Mouse (Mus musculus) regulatory T cell (primary cell): Measurements from ENCODE around the gene Syce3.

Source experiments
- in situ Hi-C: fragments of 300-600 bp; cut with MboI, MseI; formaldehyde crosslinking; loops from one replicate; pipeline ENCODE4 v1.15.1; 2025; ENCODE audit warnings: high pct_unique_total_duplicates

The Syce3 gene

DNA sequence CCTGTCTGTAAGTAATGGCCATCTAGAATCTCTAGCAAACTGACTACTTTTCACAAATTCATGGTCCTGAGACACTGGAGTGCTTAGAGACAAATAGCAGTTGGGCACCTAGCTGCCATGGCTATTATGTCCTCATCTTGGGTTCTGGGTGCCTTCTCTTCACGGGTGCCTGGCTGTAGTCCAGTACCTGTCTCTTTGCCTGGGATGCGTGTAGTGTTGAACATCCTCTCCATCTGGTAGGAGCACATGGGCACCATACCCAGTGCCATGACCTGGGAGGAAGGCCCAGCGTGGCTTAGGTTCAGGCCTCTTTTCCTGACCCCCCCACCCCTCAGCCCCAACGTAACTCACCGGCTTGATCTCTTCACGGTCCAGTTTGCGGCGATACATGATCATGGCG is 11.6 kb upstream of the Syce3 start:
- in situ Hi-C loops: no loop called here

DNA sequence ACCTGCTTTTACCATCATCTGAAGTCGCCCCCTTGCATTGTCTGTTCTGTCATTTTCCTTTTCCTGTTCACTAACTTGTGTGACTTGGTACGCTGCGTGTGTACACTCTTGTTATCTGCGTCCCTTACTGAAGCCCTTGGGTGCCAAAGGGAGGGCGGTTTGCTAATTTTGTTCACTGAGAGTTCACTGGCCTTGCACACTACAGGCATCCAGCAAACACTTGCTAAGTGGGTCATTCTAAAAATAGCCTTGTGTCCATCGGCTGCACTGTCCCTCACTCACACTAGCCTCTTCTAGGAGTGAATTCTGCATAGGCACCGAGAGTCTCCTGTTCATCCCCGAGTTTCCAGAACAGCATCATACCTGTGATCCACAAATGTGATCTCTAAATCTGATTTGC is 5.0 kb upstream of the Syce3 start:
- in situ Hi-C loops: no loop called here

DNA sequence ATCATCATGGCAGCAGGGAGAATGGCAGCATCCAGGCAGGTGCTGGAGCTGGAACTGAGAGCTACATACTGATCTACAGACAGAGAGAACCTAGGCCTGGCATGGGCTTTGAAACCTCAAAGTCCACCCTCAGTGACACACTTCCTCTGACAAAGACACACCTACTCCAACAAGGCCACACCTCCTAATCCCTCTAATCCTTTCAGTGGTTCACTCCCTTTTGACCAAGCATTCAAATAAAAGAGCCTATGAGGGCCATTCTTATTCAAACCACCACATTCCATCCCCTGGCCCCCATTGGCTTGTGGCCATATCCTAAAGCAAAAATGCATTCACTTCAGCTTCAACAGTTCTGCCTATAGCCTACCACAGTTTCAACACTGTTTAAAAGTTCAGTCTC is 3.6 kb downstream of the Syce3 start:
- in situ Hi-C loops: no loop called here

GRCm38 (mm10) chr15:89404831-89405623 is 5.3 kb downstream of the Syce3 start:
- in situ Hi-C loops: no loop called here

GRCm38 (mm10) chr15:89402471-89402870 is 7.8 kb downstream of the Syce3 start:
- in situ Hi-C loops: no loop called here

- in situ Hi-C loops: no loop called here
Measured at GRCm38 (mm10) chr15:89399716-89400115, 10.6 kb downstream of the Syce3 start.

DNA sequence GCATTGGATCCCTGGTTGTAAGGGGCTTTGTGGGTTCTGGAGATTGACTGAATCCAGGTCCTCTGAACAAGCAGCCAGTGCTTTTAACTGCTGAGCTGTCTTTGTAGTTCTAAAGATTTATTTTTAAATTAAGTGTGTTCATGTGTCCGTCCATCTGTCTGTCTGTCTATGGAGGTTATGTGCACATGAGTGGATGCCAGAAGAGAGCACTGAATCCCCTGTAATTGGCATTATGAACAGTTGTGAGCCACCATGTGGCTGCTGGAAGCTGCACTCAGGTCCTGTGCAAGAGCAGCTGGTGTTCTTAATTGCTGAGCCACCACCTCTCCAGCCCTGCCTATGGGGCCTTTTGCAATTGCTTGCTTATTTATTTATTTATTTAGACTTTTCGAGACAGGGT is 12.2 kb downstream of the Syce3 start:
- in situ Hi-C loops: no loop called here

DNA sequence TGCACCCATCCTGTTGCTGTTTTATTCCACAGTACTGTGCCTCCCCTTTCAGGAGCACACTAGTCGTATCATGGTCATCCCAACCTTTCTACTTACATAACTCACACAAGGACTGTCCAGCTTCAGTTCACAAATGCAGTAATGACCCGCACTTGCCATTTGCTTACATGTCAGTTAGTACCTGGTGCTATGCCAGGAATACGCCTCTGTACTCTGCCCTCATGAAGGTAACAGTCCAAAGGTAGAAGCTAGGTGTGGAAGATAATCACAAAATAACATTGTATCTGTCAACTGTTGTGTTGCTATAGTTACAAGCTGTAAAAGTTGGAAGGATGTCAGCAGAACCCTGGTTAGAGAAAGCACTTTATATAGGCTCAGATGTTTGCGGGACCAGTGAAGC is 13.4 kb downstream of the Syce3 start:
- in situ Hi-C loops: no loop called here

DNA sequence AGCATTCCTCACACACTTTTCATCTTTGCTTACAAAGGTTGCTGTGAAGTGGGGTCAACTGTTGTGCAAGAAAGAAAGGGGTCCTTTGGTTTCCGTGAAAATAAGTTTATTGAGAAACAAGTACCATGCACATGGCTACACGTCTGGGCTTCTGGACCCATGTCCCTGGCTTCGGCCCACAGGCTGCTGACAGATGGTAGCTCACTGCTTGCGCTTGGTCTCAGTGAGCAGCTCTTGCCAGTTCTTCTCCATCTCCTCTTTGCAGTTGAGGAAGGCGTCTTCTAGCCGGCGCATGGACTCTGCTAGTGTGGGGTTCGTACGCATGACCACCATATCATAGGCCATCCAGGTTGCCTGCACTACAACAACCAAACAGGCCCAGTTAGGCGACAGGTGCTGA is 20.2 kb downstream of the Syce3 start:
- in situ Hi-C loops: no loop called here

DNA sequence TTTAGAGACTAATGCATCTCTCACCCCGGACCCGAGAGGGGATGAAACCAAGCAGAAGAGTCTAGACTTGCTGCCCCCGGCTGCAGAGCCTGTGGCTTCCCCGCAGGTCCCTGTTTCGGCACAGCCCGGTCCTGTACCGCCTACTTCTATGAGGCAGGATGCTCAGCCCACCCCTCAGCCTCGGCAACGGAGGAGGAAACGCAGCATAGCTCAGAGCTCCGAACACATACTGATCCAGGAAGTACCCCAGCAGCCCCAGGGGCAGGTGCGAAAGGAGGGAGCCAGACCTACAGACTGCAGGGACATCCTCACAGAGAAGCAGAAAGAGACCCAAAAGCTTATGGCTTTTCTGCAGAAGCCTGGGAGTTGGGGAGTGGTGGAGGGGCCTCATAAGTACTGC is 23.2 kb downstream of the Syce3 start:
- in situ Hi-C loops: no loop called here

DNA sequence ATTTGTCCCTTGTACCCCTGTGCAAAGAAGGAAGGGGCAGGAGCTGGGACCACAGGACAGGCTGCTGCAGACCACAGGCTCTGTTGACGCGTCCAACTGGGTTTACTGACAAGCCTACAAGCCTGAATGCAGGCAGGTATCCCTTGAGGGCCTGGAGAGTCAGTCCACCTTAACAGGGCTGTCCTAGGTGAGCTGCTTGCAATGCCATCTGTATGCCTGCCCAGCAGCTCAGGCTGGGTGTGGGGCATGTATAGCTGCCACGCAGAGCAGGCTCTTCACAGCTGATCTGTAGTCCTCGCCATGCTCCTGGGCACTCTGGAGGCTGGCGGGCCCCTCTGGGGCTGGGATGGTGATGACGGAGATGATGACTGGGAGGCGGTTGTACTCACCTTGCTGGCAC is 25.7 kb downstream of the Syce3 start, which contains the start of gene Klhdc7b:
Gene Klhdc7b (plus strand): TSS at position 301 of the 400 bp plus-strand sequence.
- in situ Hi-C loops: no loop called here

DNA sequence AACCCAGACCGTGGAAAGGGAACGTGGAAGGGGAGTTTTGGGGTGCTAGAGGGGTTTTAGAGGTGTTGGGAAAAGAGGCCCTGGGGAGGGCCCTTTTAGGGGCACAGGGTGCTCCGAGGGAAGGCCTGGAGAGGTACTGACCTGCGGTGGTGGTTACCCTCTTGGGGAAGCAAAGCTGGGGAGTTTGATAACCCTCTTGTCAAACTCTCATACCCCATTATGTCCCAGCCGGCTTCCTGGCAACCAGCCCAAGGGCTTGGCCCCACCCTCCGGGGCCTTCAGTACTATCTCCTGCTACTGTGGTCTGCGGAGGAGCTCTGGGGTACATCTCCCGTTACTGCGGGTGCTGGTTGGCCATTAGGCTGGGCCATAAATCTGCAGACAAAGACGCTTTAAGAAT is 30.9 kb downstream of the Syce3 start:
- in situ Hi-C loops: no loop called here

GRCm38 (mm10) chr15:89378831-89379401 is 31.4 kb downstream of the Syce3 start, which contains the start of gene Odf3b:
Gene Odf3b, minus strand, starts transcription at chr15:89379282.
- in situ Hi-C loops: no loop called here

DNA sequence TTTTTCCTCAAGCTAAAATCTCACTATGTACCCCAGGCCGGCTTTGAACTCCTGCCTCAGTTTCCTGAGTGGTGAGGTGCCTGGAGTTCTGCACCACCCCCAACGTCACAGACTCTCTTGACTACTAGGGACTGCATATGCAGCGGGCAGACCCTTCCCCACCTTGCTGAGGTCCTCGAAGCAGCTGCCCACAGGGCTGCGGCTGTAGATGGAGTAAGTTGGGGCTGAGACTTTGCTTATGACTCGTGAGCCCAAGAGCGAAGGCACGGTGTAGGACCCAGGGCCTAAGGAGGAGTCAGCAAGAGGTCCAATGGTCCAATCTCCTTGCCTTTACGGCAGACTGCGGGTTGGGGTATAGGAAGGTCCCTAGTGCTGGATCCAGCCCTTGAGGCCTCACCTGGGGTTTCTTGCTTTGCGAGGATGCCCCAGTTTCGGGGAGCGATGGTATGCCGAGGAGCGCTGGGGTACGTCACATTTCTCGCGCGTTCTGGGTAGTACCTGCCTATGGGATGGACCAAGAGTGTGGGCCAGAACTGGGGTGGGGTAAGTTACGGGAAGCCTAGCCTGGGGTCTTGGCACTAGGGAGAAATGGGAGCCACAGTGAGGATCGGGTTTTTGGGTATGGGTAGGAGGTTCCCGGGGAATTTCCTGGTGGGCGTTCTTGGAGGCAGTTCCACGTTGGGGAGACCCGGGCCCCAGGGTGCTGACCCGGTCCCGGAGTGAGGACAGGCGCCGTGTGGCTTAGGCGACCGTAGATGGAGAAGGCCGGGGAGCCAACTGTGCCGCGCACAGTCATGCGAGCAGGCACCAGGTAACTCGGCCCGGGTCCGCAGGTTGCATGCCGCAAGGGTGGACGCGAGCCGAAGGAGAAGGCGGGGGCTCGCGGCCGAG is 32.1 kb downstream of the Syce3 start:
- in situ Hi-C loops: no loop called here

- in situ Hi-C loops: no loop called here
Measured at GRCm38 (mm10) chr15:89377362-89377761, 32.9 kb downstream of the Syce3 start.

DNA sequence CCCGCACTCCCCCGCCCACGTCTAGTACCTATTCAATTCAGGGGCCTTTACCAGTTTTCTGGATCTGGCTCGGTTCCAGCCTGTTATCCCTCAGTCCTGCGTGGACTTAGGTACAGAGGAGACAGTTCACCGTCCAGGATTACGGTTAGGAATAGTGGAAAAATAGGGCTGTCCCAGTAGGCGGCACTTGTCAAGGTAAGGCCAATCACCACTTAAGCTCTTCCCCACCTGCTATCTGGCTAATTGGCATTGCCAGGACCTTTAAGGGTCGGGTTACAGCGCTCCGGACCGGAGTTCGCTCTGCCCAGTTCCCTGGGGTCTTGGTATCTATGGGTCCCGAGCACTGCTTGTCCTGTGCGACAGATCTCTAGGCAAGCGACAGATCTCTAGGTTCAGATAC is 33.3 kb downstream of the Syce3 start, which contains the start of gene Tymp:
Gene Tymp (minus strand): TSS at position 83 of the 400 bp plus-strand sequence.
- in situ Hi-C loops: no loop called here

DNA sequence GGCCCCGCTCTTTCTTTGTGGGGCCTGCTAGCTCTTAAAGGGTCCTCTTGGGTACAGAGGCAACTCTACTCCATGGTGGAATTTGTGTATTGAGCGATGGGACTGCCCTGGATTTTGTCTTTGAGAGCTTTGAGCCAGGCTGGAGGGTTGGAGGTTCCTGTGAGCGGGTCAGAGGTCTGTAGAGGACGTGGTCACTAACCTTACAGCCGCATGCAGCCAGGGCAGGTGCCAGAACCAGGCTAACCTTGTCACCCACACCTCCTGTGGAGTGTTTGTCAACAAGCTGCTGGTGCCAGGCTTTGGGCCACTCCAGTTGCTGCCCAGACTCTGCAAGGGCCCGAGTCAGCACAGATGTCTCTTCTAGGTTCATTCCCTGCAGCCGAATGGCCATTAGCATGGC is 34.3 kb downstream of the Syce3 start:
- in situ Hi-C loops: no loop called here

DNA sequence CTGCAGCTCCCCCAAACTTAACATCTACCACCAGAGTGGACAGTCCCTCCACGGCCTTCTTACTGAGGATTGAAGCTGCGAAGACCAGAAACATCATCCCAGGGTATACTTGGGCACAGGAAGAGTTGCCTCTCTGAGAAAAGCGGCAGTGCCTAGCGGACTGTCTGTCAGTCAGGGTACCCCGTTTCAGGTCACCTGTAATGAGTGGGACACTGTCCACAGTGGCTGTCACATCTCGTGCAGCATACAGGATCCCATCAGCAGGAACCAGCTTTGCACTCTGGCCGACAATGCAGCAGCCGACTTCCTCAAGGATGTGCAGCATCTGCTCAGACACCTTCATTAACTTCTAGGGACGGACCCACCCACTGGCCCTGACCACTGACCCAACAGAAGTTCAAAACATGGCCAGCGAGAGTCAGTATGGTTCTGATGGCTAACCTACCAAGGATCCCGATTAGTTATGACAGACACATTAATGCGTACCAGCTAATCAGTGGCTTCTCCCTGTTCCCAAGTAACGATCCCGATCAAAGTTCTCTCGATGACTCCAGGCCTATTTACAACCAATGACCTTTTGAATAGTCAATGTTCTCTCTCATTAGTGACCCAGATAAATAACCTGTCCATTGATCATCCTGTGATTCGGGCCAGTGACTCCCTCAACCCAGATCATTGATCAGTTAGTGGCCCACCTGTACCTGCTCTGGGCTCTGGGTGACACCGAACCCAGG is 35.3 kb downstream of the Syce3 start:
- in situ Hi-C loops: no loop called here

- in situ Hi-C loops: no loop called here
Measured at GRCm38 (mm10) chr15:89374340-89374739, 36.0 kb downstream of the Syce3 start.

- in situ Hi-C loops: no loop called here
Measured at GRCm38 (mm10) chr15:89373762-89374248, 36.5 kb downstream of the Syce3 start, which contains the start of gene Sco2. Gene Sco2, minus strand, starts transcription at chr15:89373846.

GRCm38 (mm10) chr15:89373027-89373761 is 37.1 kb downstream of the Syce3 start:
- in situ Hi-C loops: no loop called here
